Mouse (Mus musculus): ENCODE results near the gene Gm20388. TPM values are rescaled to one million over a fixed set of nuclear protein-coding genes. Genes with fewer than 3 reads are reported as not detected.

The Gm20388 gene
- polyA plus RNA-seq, 1 experiment from 2014 or later = 5.3 TPM

- ATAC-seq (replicated peaks; ENCODE audit: low FRiP score) = no peak
- peak overlapping the region; percentile 37 for H3K4me3 ChIP-seq (ENCODE audit: low read depth, low read length)
- H3K27ac ChIP-seq (ENCODE audit: low read depth, low read length) = no peak overlapping the region
Measured at GRCm38 (mm10) chr8:121088871-121089630, 1178.4 kb downstream of the Gm20388 start.

DNA sequence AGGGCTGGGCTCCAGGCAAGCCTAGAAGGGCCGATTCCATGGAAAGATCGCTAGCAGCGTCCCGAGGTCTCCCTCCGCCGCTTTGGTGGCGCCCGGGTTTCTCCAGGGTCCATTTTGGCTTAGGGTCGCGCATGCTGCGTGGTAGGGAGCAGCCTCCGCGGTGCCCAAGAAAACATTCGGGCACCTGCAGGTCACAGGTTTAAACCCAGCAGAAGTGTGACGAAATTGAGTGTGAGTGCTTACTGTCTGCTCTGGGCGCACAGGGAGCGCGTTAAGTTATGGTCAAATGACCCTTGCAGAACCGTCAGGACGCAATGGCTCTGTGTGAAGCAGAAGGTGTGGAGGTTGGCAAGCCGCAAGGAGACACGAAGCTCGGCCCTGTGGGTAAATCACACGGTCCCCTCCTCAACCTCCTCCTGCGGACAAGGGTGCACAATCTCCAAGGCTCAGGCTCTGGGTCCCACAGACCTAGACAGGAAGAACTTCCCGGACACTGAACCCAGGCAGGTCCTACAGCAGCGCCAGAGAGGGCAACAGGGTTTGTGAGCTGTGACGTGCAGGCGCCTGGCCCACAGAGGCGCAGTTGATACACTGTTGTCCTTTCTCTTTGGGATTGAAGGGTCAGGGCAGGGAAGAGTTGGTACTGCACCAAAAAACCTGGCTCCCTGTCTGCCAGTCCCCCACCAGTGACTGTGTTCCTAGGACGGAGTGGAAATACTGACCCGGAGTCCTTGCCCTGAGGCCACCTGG, 1179.2 kb downstream of the Gm20388 start:
- peak overlapping the region; percentile 37 for H3K4me3 ChIP-seq (ENCODE audit: low read depth, low read length)
- H3K4me2 ChIP-seq = peak overlapping the region; percentile 65
- ATAC-seq (replicated peaks; ENCODE audit: low FRiP score) = no peak

More at GRCm38 (mm10) chr8:121088871-121089630, 1178.4 kb downstream of the Gm20388 start:
- no peak for DNase-seq (ENCODE audit: low spot score)
- Histone ChIP-seq H3K27me3 (replicated peaks; ENCODE audit: control insufficient read depth, insufficient read depth, low read length) (peaks cover 85% of the 10 kb centered on the region), H3K36me3 (ENCODE audit: control insufficient read depth, insufficient read depth, low read length) (no peaks in the 10 kb centered on the region), H3K4me1 (replicated peaks; ENCODE audit: control insufficient read depth, insufficient read depth, low read length) (peaks cover 4% of the 10 kb centered on the region; the same call in 1 of the 2 replicates), H3K4me2 (peak overlapping the region; percentile 65), H3K9me3 (ENCODE audit: control insufficient read depth, low read length) (no peaks in the 10 kb centered on the region), H3K9ac (ENCODE audit: low read depth, low read length) (peak overlapping the region; percentile 46; the same call in 1 of the 2 replicates)
- WGBS = 12% methylated on average over 40 of the region's 40 CpGs

DNA sequence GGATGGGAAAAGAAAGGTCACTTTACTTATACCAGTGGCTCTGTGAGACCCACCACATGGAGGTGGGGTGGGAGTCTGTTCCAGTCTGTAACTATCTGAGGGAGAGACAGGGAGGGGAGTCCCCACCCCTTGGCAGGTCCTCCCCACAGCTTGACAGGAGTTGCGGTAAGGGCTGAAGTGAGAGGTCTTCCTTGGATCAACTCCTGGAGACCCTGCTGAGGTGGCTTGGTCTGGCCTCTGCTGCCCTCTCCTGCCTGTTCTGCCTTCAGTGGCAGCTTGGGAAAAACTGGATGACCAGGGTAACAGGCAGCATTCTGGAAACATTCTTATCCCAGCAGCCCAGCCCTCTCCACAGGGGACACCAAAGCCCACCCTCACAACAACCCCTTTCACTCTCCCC, 1180.1 kb downstream of the Gm20388 start:
- 21% methylated on average over 1 of the region's 1 CpGs for WGBS
- H3K9me3 ChIP-seq (ENCODE audit: control insufficient read depth, low read length) = no peaks in the 10 kb centered on the region
- peaks cover 4% of the 10 kb centered on the region; the same call in 1 of the 2 replicates for H3K4me1 ChIP-seq (replicated peaks; ENCODE audit: control insufficient read depth, insufficient read depth, low read length)
- DNase-seq (ENCODE audit: low spot score) = no peak
- H3K27ac ChIP-seq (ENCODE audit: low read depth, low read length) = no peak overlapping the region
- peak overlapping the region; percentile 20; the same call in 1 of the 2 replicates for H3K4me2 ChIP-seq
- no peaks in the 10 kb centered on the region for H3K36me3 ChIP-seq (ENCODE audit: control insufficient read depth, insufficient read depth, low read length)
- peaks cover 69% of the 10 kb centered on the region for H3K27me3 ChIP-seq (replicated peaks; ENCODE audit: control insufficient read depth, insufficient read depth, low read length)
- H3K9ac ChIP-seq (ENCODE audit: low read depth, low read length) = no peak overlapping the region
- ATAC-seq (replicated peaks; ENCODE audit: low FRiP score) = no peak
- H3K4me3 ChIP-seq (ENCODE audit: low read depth, low read length) = no peak overlapping the region

More for the DNA sequence above, 1179.2 kb downstream of the Gm20388 start:
- H3K27ac ChIP-seq (ENCODE audit: low read depth, low read length) = no peak overlapping the region
- 11% methylated on average over 32 of the region's 32 CpGs for WGBS
- peaks cover 4% of the 10 kb centered on the region; the same call in 1 of the 2 replicates for H3K4me1 ChIP-seq (replicated peaks; ENCODE audit: control insufficient read depth, insufficient read depth, low read length)
- no peak for DNase-seq (ENCODE audit: low spot score)
- H3K27me3 ChIP-seq (replicated peaks; ENCODE audit: control insufficient read depth, insufficient read depth, low read length) = peaks cover 78% of the 10 kb centered on the region
- H3K9me3 ChIP-seq (ENCODE audit: control insufficient read depth, low read length) = no peaks in the 10 kb centered on the region
- H3K36me3 ChIP-seq (ENCODE audit: control insufficient read depth, insufficient read depth, low read length) = no peaks in the 10 kb centered on the region
- peak overlapping the region; percentile 46; the same call in 1 of the 2 replicates for H3K9ac ChIP-seq (ENCODE audit: low read depth, low read length)

DNA sequence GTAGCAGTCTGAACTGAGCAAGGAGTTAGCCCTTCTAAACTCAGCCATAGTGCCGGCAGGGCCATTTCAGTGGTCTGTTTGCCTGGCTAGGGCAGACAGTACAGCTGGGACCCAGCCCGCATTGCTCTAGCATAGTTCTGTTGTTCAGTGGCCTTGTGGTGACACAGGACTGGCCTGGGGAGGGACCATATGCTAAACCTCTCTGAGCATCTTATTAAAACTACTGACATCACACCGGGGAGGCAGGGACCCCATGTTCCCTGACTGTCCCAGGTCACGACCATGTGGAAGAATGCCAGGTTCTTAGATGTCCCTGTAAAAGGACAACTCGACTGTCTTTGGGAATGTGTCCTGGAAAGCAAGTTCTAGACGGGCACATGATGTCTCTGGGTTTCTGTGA, 1181.5 kb downstream of the Gm20388 start:
- H3K4me3 ChIP-seq (ENCODE audit: low read depth, low read length) = no peak overlapping the region
- DNase-seq (ENCODE audit: low spot score) = no peak
- no peak overlapping the region for H3K27ac ChIP-seq (ENCODE audit: low read depth, low read length)
- WGBS = 31% methylated on average over 6 of the region's 6 CpGs
- no peak overlapping the region for H3K4me2 ChIP-seq
- no peaks in the 10 kb centered on the region for H3K36me3 ChIP-seq (ENCODE audit: control insufficient read depth, insufficient read depth, low read length)
- peaks cover 4% of the 10 kb centered on the region; the same call in 1 of the 2 replicates for H3K4me1 ChIP-seq (replicated peaks; ENCODE audit: control insufficient read depth, insufficient read depth, low read length)
- peaks cover 54% of the 10 kb centered on the region for H3K27me3 ChIP-seq (replicated peaks; ENCODE audit: control insufficient read depth, insufficient read depth, low read length)
- no peak for ATAC-seq (replicated peaks; ENCODE audit: low FRiP score)
- no peak overlapping the region for H3K9ac ChIP-seq (ENCODE audit: low read depth, low read length)
- no peaks in the 10 kb centered on the region for H3K9me3 ChIP-seq (ENCODE audit: control insufficient read depth, low read length)

- H3K27ac ChIP-seq (ENCODE audit: low read depth, low read length) = no peak overlapping the region
- ATAC-seq (replicated peaks; ENCODE audit: low FRiP score) = peak; percentile 37
- WGBS = 4% methylated on average over 16 of the region's 16 CpGs
- H3K9me3 ChIP-seq (ENCODE audit: control insufficient read depth, low read length) = no peaks in the 10 kb centered on the region
- no peak overlapping the region for H3K4me3 ChIP-seq (ENCODE audit: low read depth, low read length)
- H3K9ac ChIP-seq (ENCODE audit: low read depth, low read length) = no peak overlapping the region
- H3K36me3 ChIP-seq (ENCODE audit: control insufficient read depth, insufficient read depth, low read length) = peaks cover 5% of the 10 kb centered on the region; the same call in 1 of the 2 replicates
- no peak for DNase-seq (ENCODE audit: low spot score)
- peak overlapping the region; percentile 8; the same call in 1 of the 2 replicates for H3K4me2 ChIP-seq
- peaks cover 49% of the 10 kb centered on the region for H3K27me3 ChIP-seq (replicated peaks; ENCODE audit: control insufficient read depth, insufficient read depth, low read length)
- H3K4me1 ChIP-seq (replicated peaks; ENCODE audit: control insufficient read depth, insufficient read depth, low read length) = peaks cover 4% of the 10 kb centered on the region; the same call in 1 of the 2 replicates
Measured at GRCm38 (mm10) chr8:121092627-121093026, 1182.0 kb downstream of the Gm20388 start.

GRCm38 (mm10) chr8:121093496-121093895, 1182.9 kb downstream of the Gm20388 start:
- no peak for DNase-seq (ENCODE audit: low spot score)
- H3K9me3 ChIP-seq (ENCODE audit: control insufficient read depth, low read length) = no peaks in the 10 kb centered on the region
- peaks cover 41% of the 10 kb centered on the region for H3K27me3 ChIP-seq (replicated peaks; ENCODE audit: control insufficient read depth, insufficient read depth, low read length)
- no peak overlapping the region for H3K4me3 ChIP-seq (ENCODE audit: low read depth, low read length)
- H3K9ac ChIP-seq (ENCODE audit: low read depth, low read length) = no peak overlapping the region
- 67% methylated on average over 6 of the region's 6 CpGs for WGBS
- no peak overlapping the region for H3K27ac ChIP-seq (ENCODE audit: low read depth, low read length)
- H3K4me1 ChIP-seq (replicated peaks; ENCODE audit: control insufficient read depth, insufficient read depth, low read length) = peaks cover 4% of the 10 kb centered on the region; the same call in 1 of the 2 replicates
- no peak overlapping the region for H3K4me2 ChIP-seq
- H3K36me3 ChIP-seq (ENCODE audit: control insufficient read depth, insufficient read depth, low read length) = peaks cover 10% of the 10 kb centered on the region
- no peak for ATAC-seq (replicated peaks; ENCODE audit: low FRiP score)

DNA sequence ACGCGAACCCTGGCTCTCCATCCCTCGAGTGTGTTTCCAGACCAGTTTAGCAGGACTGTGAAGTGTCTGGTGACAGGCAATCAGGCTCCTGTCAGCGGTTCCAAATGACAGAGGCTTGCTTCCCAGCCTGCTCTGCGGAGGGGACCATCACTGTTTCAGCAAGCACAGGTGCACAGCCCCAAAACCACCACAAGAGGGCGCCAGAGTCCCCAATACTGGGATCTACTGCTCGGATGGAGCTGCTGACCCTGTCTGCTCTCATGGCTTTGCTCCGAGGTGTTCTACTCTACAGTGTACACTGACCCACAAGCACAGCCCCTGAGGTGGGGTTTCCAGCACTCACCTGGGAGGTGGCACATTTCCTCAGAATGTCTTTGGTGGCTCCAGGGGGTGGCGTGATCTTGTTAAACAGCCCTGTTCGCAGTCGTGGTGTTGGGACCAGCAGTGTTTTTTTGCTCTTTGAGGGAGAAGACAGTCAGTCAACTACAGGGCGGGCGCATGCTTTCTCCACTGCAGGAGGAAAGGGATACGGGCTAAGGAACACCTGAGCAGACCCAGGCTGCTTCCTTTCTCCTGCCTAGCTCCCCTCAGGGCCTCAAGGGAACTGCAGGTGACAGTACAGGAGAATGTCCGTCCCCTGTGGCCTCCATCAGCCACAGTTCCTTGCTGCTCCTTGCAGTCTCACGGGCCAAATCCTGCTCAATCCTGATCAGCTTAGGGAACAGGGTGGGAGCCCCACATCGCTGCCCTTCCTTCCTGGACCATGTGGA, 1193.6 kb downstream of the Gm20388 start:
- no peak overlapping the region for H3K9ac ChIP-seq (ENCODE audit: low read depth, low read length)
- H3K27ac ChIP-seq (ENCODE audit: low read depth, low read length) = no peak overlapping the region
- no peak for ATAC-seq (replicated peaks; ENCODE audit: low FRiP score)
- DNase-seq (ENCODE audit: low spot score) = peak; percentile 81
- no peaks in the 10 kb centered on the region for H3K27me3 ChIP-seq (replicated peaks; ENCODE audit: control insufficient read depth, insufficient read depth, low read length)
- H3K4me2 ChIP-seq = no peak overlapping the region
- WGBS = 50% methylated on average over 17 of the region's 17 CpGs
- H3K36me3 ChIP-seq (ENCODE audit: control insufficient read depth, insufficient read depth, low read length) = peaks cover 31% of the 10 kb centered on the region; the same call in 1 of the 2 replicates
- H3K9me3 ChIP-seq (ENCODE audit: control insufficient read depth, low read length) = no peaks in the 10 kb centered on the region
- peaks cover 11% of the 10 kb centered on the region for H3K4me1 ChIP-seq (replicated peaks; ENCODE audit: control insufficient read depth, insufficient read depth, low read length)
- no peak overlapping the region for H3K4me3 ChIP-seq (ENCODE audit: low read depth, low read length)
